Mouse (Mus musculus) telencephalon, adult 2 months (tissue): ENCODE measurements around the gene 4931406P16Rik.
A peak's percentile ranks its signal among the peaks of the same experiment; 100 is the strongest.

Experiments
- DNase-seq: peaks from one replicate; pipeline ENCODE4 v3.0.0-alpha.2; 2011; ENCODE audit warnings: low read depth, low spot score

4931406P16Rik gene

GRCm38 (mm10) chr7:34312786-34313442 lies 437 bp downstream of the 4931406P16Rik start:
- DNase-seq, result no peak

- DNase-seq, result no peak
Measured at GRCm38 (mm10) chr7:34309186-34309764, 4.1 kb downstream of the 4931406P16Rik start.

DNA sequence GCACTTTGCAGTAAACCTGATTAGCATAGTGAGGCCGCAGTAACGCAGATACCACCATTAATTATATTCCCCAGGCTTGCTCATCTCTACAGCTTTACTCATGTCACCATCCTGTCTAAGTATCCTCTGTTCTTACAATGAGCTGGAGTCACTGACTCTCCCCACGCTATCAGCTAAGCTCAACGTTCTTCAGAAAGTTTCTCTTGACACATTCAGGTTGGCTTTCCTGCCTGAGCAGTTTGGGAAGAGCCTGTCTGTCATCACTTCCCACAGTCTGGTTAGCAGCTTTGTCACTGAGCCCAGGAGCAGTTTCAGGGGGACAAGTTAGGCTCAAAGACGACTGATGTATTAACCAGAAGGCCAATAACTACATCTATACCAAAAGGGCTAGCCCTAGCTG lies 4.8 kb downstream of the 4931406P16Rik start:
- DNase-seq, result no peak

DNA sequence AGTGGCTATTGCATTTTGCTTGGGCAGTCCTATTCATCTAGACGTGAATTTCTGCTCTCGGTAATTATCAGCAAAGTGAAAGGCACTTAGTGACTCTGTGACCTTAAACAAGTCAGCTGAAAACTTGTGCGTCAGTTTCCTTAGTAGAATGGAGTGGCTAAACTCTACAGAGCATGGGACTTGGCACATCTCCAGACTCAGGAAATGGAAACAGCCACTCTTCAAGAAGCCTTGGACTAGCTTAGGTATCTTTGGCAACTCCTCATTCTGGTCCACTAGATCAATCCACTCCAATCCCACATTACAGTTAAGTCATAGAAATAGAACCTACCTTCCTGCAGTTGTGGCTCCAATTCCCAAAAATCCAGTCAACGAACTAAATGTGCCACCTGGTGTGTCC lies 7.9 kb downstream of the 4931406P16Rik start:
- no peak for DNase-seq

- no peak for DNase-seq
Measured at GRCm38 (mm10) chr7:34302651-34303050, 10.7 kb downstream of the 4931406P16Rik start.

DNA sequence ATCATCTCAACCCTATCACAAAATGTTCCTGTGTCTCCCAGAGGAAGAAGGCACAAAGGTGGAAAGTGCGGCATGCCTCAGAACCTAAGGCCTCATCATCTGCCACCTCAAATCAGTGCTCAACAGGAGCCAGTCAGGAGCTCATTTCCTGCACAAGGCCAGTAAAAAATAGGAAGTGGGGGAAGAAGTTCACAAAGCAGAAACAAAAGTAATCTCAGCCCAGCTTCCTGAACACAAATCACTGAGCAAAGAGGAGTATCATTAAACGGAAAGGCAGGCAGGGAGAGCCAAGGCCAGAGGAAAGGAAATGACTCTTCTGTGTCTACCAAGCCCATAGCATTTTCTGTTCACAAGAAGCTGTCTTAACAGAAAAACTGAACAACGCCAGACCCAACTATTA lies 11.4 kb downstream of the 4931406P16Rik start:
- DNase-seq, result no peak

DNA sequence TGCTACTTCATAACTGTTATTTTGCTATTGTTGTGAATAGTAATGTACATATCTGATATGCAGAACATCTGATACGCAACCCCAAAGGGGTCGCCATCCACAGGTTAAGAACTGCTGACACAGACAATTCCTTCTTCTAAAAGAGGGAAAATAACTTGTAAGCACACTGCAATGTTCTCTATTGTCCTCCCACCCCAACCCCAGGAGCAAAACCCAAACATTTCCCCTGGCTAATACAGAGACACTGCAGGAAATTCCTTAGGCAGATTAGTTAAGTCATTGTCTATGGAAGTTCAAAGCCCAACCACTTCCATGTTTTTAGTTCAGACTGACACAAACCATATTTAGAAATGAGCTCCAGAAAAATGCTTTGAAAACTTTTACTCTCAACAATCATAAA lies 14.5 kb downstream of the 4931406P16Rik start:
- DNase-seq, result no peak

DNA sequence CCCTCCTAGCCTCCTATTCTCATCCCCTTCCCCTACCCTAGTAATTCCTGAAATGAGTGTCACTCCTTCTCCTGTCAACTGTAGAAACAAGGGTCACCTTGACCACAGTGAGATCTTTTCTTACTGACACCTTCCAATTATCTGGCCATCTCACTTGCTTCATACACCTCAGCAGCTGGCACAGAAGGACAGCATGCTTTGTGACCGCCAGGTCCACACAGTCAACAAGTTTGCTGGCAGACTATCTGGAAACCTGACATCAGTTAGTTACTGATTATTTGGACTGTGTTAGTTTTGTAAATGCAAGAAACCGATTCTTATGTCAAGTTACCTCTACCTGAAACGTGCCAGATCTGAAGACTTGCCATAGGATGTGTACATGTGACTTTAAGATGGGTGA lies 17.2 kb downstream of the 4931406P16Rik start:
- no peak for DNase-seq

DNA sequence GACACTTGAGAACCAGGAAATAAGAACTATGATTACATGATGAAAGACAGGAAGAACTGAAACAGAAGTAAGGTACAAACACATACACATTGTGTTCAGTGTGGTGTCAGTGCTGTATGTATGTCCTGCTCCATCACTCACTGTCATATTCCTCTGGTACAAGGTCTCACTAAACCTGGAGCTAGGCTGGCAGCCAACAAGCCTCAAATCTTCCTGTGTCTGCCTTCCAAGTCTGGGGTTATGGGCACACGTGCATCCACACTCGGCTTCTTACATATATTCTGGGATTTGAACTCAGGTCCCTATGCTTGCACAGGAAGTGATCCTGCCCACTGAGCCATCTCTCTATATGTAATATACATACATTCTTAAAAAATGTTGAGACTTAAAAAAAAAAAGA lies 20.7 kb downstream of the 4931406P16Rik start:
- DNase-seq, result no peak

- DNase-seq, result no peak
Measured at GRCm38 (mm10) chr7:34291265-34291664, 22.1 kb downstream of the 4931406P16Rik start.

DNA sequence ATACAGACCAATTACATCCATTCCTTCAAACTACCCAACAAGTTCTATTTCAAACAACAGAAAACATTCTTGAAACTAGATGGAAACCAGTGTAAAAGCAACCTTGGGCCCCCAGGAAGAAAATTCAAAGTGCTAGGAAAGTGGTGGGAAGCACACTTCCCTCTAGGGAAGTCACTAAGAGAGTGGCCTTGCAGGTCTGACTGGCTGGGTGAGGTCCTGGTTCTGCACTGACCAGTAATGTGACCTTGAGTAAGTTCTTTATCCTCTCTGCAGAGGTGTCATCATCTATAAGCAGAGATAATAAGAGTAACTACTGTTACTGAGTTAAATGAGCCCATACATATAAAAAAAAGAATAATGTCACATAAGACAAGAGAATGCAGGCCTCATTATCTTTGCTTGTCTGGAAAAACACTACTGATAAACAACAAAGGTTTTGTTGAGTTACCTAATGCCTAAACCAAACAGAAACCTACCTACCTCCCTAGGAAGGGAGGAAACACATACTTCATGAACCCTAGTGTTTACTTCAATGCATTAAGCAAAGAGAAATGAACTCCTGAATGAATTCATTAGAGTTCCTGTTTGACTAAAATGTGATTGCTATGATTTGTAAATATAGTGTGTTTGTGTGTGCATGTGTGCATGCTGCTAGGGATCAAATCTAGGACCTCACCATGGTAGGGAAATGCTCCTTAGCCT lies 22.8 kb downstream of the 4931406P16Rik start:
- DNase-seq, result no peak

DNA sequence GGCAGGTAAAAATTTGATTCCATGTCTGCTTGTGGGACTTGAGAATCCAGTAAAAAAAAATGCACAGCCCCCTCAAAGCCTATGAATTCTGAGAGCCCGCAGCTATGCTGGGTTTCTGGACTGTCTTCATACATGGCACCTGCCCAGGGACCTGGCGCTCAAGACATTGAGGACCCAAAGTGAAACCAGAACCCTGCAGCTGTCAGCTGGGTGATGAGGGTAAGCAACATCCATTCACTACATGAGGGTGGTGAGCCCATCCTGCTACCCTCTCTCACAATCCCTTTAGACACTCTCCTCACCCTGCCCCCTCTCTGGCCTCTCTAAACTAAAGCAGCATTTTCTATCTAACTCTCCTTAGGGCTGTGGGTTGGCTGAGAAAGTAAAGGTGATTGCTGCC lies 35.7 kb downstream of the 4931406P16Rik start:
- no peak for DNase-seq

DNA sequence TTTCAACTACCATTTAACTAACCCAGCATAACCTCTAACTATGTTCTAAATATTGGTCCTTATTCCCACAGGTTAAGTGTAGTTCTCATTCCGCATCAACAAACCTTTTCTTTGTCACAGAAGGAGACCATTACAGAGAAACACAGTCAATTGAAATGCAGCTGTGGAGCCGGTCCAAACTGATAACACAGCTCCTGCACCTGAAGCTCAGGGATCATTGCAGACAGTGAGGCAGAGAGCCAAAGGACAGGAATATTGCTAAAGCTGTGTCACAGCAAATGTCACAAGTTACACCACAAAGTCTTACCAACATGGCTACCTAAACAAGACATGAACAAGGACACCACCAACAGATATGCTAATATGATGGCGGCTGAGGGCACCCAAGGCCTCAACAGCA lies 37.3 kb downstream of the 4931406P16Rik start:
- DNase-seq, result no peak

DNA sequence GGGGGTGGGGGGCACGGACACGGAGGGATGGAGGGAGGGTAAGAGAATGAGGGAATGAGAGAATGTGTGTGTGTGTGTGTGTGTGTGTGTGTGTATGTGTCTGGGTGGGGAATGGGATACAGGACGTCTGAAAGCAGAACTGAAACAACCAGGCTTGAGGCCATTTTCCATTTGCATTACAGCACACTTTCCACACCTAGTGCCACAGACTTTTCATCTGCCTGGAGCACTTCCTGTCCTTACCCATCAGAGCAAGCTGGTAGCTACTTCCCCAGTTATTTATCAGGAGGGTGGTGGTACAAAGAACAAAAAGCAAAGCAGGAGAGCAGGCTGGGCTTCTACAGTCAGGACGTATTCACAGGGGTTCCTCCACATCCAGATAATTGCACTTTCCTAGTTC lies 40.9 kb downstream of the 4931406P16Rik start:
- DNase-seq, result no peak

DNA sequence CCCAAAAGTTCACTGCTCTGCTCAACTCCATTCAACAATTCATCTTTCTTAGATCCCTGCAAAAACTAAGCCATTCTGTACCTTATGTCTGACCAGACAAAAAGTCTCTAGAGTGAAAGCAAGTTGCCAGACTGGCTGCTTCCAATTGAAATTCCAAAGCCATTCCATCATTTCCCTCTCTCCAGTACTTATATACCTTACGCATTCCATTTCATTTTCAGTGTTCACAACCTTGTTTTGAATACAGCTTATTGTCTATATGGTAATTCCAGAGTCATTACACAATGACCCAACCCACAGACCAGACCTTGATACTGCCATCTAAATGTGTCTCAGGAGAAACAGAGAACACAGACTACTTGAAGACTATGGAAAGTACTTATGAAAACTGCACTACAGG lies 44.9 kb downstream of the 4931406P16Rik start:
- DNase-seq, result no peak

GRCm38 (mm10) chr7:34266421-34266820 lies 46.9 kb downstream of the 4931406P16Rik start:
- no peak for DNase-seq

DNA sequence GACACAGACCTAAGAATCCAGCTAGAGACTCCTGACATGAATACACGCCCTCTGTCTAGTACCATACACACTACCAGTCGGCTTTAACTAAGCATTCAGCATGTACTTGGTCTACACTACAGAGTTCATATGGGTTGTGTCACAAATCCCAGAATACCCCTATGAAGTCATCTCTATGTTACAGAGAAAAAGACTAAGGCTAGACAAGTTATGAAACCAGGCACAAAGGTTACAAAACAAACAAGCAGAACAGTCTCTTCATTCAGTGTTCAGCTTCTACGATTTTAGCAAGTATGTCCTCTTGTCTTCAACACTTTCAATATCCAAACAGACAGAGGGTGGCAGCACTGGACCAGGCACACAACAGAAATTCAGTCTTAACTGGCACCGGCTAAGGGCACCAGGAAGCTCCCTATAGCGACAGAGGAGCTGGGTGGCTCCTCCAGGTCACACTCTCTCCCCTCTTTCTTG lies 47.4 kb downstream of the 4931406P16Rik start:
- DNase-seq, result peak; percentile 74

GRCm38 (mm10) chr7:34263437-34263836 lies 49.9 kb downstream of the 4931406P16Rik start:
- no peak for DNase-seq

- no peak for DNase-seq
Measured at GRCm38 (mm10) chr7:34258407-34258806, 54.9 kb downstream of the 4931406P16Rik start.

DNA sequence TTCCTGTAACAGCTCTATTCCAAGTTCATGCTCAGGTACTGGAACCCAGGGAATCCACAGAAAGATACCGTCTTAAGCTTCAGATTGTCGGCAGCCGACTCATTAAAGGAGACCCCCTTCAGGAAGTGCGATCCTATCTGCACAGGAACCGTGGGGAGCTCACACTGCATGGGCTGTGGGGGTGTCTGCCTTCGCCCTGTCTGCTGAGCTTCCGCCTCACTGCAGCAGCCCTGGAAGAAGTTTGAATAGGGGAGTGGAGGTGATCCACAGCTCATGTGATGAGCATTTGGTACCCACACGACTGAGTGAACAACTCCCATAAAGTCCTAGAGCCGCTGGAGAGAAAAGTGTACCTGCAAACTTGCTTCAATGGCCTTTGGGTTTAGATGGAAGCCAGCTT lies 56.1 kb downstream of the 4931406P16Rik start:
- DNase-seq, result no peak

- DNase-seq, result no peak
Measured at GRCm38 (mm10) chr7:34255916-34256315, 57.4 kb downstream of the 4931406P16Rik start.

DNA sequence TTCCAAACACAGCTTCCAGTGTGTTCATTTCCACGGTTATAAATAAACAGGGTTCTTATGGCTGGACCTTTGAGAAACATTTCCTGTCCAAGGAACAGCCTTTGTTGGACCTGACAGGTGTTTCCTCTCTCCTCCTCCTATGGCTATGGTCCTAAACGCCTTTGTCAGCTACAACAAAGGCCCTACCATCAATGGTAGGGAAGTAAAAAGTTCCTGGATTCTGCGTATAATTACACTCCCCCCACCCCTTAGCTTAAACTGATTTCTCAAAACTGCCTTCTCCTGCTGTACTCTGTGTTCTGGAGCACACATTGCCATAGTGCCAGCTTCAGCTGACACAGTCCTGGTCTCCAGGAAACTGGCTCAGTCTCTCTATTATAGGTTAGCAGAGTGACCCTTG lies 58.2 kb downstream of the 4931406P16Rik start:
- no peak for DNase-seq

DNA sequence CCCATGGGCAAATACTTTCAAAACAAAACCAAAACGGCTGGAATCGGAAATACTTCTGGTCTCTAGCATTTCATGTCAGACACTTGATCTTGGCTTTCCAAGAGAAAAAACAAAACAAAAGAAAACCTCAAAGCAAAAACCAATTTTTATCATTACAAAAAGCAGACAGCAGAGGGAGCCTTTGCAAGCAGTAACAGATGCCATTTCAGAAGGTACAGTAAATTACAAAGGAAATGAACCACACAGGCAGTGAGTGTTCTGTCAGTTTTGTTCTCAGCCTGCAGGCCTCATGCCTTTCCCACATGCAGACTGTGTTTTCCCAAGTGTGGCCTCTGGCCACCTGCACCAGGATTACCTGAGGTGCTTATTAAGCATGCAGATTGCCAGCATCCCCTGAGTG lies 61.3 kb downstream of the 4931406P16Rik start:
- DNase-seq, result no peak
